Mouse (Mus musculus): Measurements from ENCODE around the gene Elfn2. TPM values are rescaled to one million over a fixed set of nuclear protein-coding genes. Genes with fewer than 3 reads are reported as not detected.

The Elfn2 gene
- total RNA-seq, 4 experiments from 2014 or later, result 136 to 151 (median 145) TPM

Other genes with a start within 250 kb of the Elfn2 start
- gene Il2rb, start 223.5 kb downstream of the Elfn2 start, total RNA-seq (2022), result under 1 TPM; 0.26 to 0.94 (median 0.42) TPM
- gene C1qtnf6, start 187.4 kb downstream of the Elfn2 start, total RNA-seq (2022), result 1 to 10 TPM; 1.7 to 4.0 (median 2.0) TPM
- 10 to 100 TPM; 16.2 to 23.4 (median 18.3) TPM for gene Sstr3, start 174.1 kb downstream of the Elfn2 start, total RNA-seq (2022)
- 1 to 10 TPM; 1.3 to 8.2 (median 4.9) TPM for gene Rac2, start 146.0 kb downstream of the Elfn2 start, total RNA-seq (2022)
- 10 to 100 TPM in 3 of 4 experiments, 1 to 10 TPM in 1; 9.1 to 26.0 (median 17.3) TPM for gene Cyth4, start 121.7 kb downstream of the Elfn2 start, total RNA-seq (2022)
- gene Mfng, start 54.7 kb upstream of the Elfn2 start, total RNA-seq (2022), result 1 to 10 TPM; 4.2 to 8.9 (median 6.4) TPM
- gene Card10, start 84.3 kb upstream of the Elfn2 start, total RNA-seq (2022), result 1 to 10 TPM; 4.9 to 5.4 (median 5.0) TPM
- 10 to 100 TPM; 16.8 to 22.9 (median 20.1) TPM for gene Cdc42ep1, start 123.9 kb upstream of the Elfn2 start, total RNA-seq (2022)
- not detected for gene Lgals2, start 136.8 kb upstream of the Elfn2 start, total RNA-seq (2022)
- gene Gga1, start 158.4 kb upstream of the Elfn2 start, total RNA-seq (2022), result 10 to 100 TPM; 53.5 to 64.7 (median 57.6) TPM
- gene Gm49510, start 180.9 kb upstream of the Elfn2 start, total RNA-seq (2022), result under 1 TPM in 2 of 4 experiments, not detected in 2; 0.36 to 0.46 TPM
- 10 to 100 TPM; 26.2 to 38.6 (median 32.2) TPM for gene Sh3bp1, start 181.0 kb upstream of the Elfn2 start, total RNA-seq (2022)
- gene Pdxp, start 195.1 kb upstream of the Elfn2 start, total RNA-seq (2022), result 100 to 1,000 TPM; 157 to 176 (median 166) TPM
- 10 to 100 TPM; 19.2 to 31.4 (median 26.5) TPM for gene Lgals1, start 208.0 kb upstream of the Elfn2 start, total RNA-seq (2022)
- 10 to 100 TPM; 35.8 to 43.5 (median 39.9) TPM for gene Nol12, start 216.2 kb upstream of the Elfn2 start, total RNA-seq (2022)
- gene Triobp, start 229.0 kb upstream of the Elfn2 start, total RNA-seq (2022), result 10 to 100 TPM; 10.8 to 16.3 (median 11.7) TPM

Data from left cerebral cortex, adult 8-10 months (tissue).